Mouse (Mus musculus) lung, embryonic 14.5 days (tissue): ENCODE data around the gene Mtrr. TPM values are rescaled to one million over a fixed set of nuclear protein-coding genes. Genes with fewer than 3 reads are reported as not detected.
A peak's percentile ranks its signal among the peaks of the same experiment; 100 is the strongest.

Source experiments
- ATAC-seq: fragments of 200-750 bp; cut with Nextera tagmentation; 2 replicates; pipeline ENCODE4 v1.8.0; 2017; ENCODE audit warnings: mild to moderate bottlenecking, moderate TSS enrichment, moderate library complexity; ENCODE audit not compliant: insufficient read depth
- DNase-seq: peaks from one replicate; pipeline ENCODE4 v3.0.0-alpha.2; 2015
- H3K27ac ChIP-seq: fragments of 300-500 bp; sonication (generic); 2 replicates; pipeline ENCODE4 v1.5.1; 2014; ENCODE audit warnings: low read depth, mild to moderate bottlenecking, moderate library complexity
- H3K27me3 ChIP-seq: fragments of 300-500 bp; sonication (generic); 2 replicates; pipeline ENCODE4 v1.6.1; 2014; ENCODE audit warnings: low read length, control low read depth; ENCODE audit not compliant: insufficient read depth
- H3K36me3 ChIP-seq: fragments of 300-500 bp; sonication (generic); 2 replicates; pipeline ENCODE4 v1.6.1; 2014; ENCODE audit warnings: control low read depth; ENCODE audit not compliant: insufficient read depth
- H3K4me1 ChIP-seq: fragments of 300-500 bp; sonication (generic); 2 replicates; pipeline ENCODE4 v1.6.1; 2014; ENCODE audit warnings: antibody characterized with exemption, control low read depth; ENCODE audit not compliant: insufficient read depth
- H3K4me2 ChIP-seq: fragments of 300-500 bp; sonication (generic); 2 replicates; pipeline ENCODE4 v1.6.1; 2014; ENCODE audit warnings: mild to moderate bottlenecking
- H3K4me3 ChIP-seq: fragments of 300-500 bp; sonication (generic); 2 replicates; pipeline ENCODE4 v1.5.1; 2014; ENCODE audit warnings: low read depth, low read length
- H3K9ac ChIP-seq: fragments of 300-500 bp; sonication (generic); 2 replicates; pipeline ENCODE4 v1.6.1; 2014
- H3K9me3 ChIP-seq: fragments of 300-500 bp; sonication (generic); 2 replicates; pipeline ENCODE4 v1.6.1; 2016; ENCODE audit warnings: low read depth, low read length, control low read depth
- CTCF ChIP-seq: IDR thresholded peaks from 2 replicates; pipeline ENCODE4 v1.5.1; 2016; ENCODE audit warnings: antibody characterized with exemption, low read depth
- WGBS: fragments of 180-500 bp; shearing (Covaris S2); extraction: QIAGEN DNeasy Blood & Tissue Kit; methylation state at CpG from one replicate; pipeline ENCODE4 v1.1.7; 2014; 5-methylcytosine and 5-hydroxymethylcytosine counted together
- polyA plus RNA-seq: library from polyadenylated mRNA; unstranded; fragments of >200 nt; fragmentation: Nextera tagmentation; extraction: Ambion mirVana; gene quantifications from 2 replicates; pipeline ENCODE4 v1.2.1, GENCODE M21; 2014

Mtrr gene
- polyA plus RNA-seq, 1 experiment from 2014 or later = 21.6 TPM

DNA sequence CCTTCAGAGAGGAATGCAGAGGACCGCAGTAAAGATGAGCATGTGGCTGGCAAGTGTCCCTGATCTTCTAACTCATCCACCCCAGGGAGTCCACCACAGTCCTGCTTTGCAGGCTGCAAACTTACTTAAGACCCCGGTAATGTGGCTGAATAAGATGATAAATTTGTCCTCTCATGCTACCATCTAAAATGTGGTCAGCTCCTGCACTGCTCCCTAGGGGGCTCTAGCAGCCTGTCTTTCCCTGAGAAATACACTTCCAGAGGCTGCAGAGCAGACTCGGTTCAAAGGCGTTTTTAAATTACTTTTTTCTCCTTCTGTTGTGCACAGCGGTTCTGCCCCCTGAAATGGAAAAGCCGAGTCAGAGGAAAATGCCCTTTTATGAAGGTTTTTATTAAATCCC lies 19.2 kb upstream of the Mtrr start:
- peak; percentile 72 for TF ChIP-seq CTCF
- Histone ChIP-seq H3K27me3 (no peaks in the 10 kb centered on the region), H3K36me3 (no peaks in the 10 kb centered on the region), H3K27ac (no peak overlapping the region), H3K4me2 (no peak overlapping the region), H3K4me1 (no peaks in the 10 kb centered on the region), H3K4me3 (no peak overlapping the region), H3K9ac (no peak overlapping the region), H3K9me3 (no peaks in the 10 kb centered on the region)
- ATAC-seq = peak; percentile 56; the same call in 1 of the 2 replicates
- 9% methylated on average over 6 of the region's 6 CpGs for WGBS
- DNase-seq = peak; percentile 80

DNA sequence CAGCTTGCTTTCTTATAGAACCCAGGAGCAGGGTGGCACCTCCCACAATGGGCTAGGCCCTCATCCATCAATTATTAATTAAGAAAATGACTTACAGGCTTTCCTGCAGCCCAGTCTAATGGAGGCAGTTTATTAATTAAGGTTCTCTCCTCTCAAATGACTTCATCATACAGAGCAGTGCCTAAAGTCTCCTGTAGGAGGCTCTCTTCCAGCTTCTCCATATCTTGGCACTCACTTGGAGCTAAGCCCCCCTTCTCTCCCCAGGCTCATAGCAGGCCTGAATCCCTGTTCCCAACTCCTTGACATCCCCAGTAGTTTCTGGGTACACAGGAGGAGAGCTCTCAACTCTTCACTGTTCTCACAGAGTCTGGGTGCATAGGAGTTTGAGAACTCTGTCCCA lies 17.0 kb upstream of the Mtrr start:
- TF ChIP-seq CTCF = no peak
- H3K4me2 ChIP-seq = no peak overlapping the region
- no peak overlapping the region for H3K4me3 ChIP-seq
- no peak overlapping the region for H3K27ac ChIP-seq
- H3K36me3 ChIP-seq = no peaks in the 10 kb centered on the region
- no peaks in the 10 kb centered on the region for H3K9me3 ChIP-seq
- H3K9ac ChIP-seq = no peak overlapping the region
- ATAC-seq (no peak), DNase-seq (no peak)
- no peaks in the 10 kb centered on the region for H3K4me1 ChIP-seq
- no peaks in the 10 kb centered on the region for H3K27me3 ChIP-seq

DNA sequence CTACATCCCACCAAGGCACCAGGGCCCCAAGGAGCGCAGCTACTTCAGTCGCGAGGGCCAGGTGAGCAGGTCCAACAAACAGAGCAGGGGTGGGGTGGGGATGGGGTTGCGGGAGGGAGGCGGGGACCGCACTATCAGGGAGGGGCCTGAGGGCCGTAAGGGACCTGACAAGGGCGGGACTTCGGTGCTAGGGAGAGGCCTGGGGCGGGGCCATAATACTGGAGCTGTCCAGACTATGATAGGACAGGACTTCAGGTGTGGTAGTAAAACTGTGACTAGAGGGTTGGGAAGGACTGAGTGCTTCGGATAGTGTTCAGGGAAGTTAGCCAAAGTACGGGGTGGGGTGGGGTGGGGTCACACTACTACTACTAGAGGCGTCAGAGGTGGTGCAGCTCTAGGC lies 15.7 kb upstream of the Mtrr start:
- Histone ChIP-seq H3K27me3 (no peaks in the 10 kb centered on the region), H3K4me2 (peak overlapping the region; percentile 31), H3K9ac (no peak overlapping the region), H3K27ac (no peak overlapping the region), H3K4me1 (no peaks in the 10 kb centered on the region), H3K9me3 (no peaks in the 10 kb centered on the region), H3K4me3 (no peak overlapping the region; the same call in 1 of the 2 replicates), H3K36me3 (peaks cover 7% of the 10 kb centered on the region)
- WGBS = 8% methylated on average over 13 of the region's 13 CpGs
- no peak for TF ChIP-seq CTCF
- no peak for DNase-seq
- ATAC-seq = peak; percentile 38

DNA sequence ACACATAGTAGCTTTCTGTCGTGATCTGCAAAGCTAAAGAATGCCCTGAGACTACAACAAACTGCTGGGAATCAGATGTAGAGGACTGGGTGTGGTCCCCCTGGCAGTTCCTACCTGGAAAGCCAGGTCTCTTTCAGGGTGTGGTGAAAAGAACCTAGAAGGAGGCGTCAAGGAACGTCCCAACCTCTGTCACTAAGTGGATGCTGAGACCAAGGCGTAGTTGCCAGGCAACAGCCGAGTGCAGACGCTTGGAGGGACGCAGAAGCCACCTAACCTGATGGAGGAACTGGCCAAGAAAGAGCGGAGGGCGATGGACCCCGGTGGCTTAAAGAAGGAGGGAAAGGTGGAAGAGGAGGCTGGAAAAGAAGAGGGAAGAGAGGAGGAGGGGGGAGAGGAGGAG lies 15.2 kb upstream of the Mtrr start, which contains the start of gene 1700001L19Rik:
1700001L19Rik (plus strand) TSS at position 223 of the 400 bp plus-strand sequence.
- no peak within 1 kb of the TSS for H3K27ac ChIP-seq
- ATAC-seq (no peak), DNase-seq (no peak)
- H3K36me3 ChIP-seq = peaks cover 12% of the 10 kb centered on the region
- TF ChIP-seq CTCF = no peak
- no peaks in the 10 kb centered on the region for H3K9me3 ChIP-seq
- peak within 1 kb of the TSS; percentile 31 for H3K4me2 ChIP-seq
- H3K4me3 ChIP-seq = no peak within 1 kb of the TSS; the same call in 1 of the 2 replicates
- no peaks in the 10 kb centered on the region for H3K27me3 ChIP-seq
- no peak within 1 kb of the TSS for H3K9ac ChIP-seq
- H3K4me1 ChIP-seq = no peaks in the 10 kb centered on the region
- WGBS = 12% methylated on average over 10 of the region's 10 CpGs

DNA sequence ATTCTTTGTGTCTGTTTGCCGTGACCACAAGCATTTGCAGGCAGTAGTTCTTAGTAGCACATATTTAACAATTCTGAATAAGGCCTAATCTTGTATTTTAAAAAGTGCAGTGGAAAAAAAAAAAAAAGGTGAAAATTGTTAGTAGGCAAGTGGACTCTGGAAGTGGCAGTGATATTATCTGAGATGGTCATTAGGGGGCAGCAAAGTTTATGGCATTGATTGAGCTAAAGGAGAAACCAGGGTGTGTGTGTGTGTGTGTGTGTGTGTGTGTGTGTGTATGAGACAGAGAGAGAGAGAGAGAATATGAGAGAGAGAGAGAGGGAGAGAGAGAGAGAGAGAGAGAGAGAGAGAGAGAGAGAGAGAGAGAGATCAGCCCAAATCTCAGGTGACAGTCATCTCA lies 11.8 kb upstream of the Mtrr start:
- Histone ChIP-seq H3K4me1 (no peaks in the 10 kb centered on the region), H3K9me3 (no peaks in the 10 kb centered on the region), H3K27ac (no peak overlapping the region), H3K9ac (no peak overlapping the region), H3K36me3 (peaks cover 46% of the 10 kb centered on the region), H3K4me3 (no peak overlapping the region), H3K4me2 (no peak overlapping the region), H3K27me3 (no peaks in the 10 kb centered on the region)
- TF ChIP-seq CTCF = peak; percentile 47
- no peak for ATAC-seq
- 63% methylated on average over 1 of the region's 1 CpGs for WGBS
- DNase-seq = peak; percentile 50

DNA sequence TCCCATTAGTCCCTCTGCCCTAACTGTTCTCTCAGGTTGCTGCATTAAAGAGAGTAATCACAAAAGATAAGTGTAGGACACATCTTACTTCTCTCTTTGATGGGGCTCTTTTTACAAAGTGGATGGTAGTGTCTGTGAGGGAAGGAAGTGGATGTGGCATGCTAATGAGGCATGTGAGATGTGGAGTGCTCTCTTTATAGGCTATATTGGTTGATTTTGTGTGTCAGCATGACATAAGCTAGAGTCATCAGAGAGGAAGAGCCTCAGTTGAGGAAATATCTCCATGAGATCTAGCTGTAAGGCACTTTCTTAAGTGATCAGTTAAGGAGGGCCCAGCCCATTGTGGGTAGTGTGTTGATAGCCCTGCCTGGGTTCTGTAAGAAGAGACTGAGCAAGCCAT lies 6.4 kb upstream of the Mtrr start:
- H3K4me2 ChIP-seq = no peak overlapping the region

DNA sequence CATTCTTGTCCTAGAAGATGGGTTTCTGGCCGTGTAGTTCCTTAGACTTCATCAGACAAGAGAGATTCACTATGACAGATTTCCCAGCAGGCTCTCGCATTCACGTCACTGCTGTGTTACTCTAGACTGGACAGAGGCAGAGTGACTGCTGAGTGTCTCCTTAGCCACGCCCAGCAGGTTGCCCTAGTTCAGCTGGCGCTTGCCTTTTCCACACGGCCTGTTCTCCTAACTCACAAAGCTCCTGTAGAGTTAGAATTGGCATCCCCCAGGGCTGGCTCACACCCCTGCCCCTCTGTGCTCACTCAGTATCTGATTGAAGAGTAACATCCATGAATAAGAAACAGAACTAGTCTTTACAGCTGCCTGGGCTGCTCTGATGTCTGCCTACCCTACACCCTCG lies 3.5 kb upstream of the Mtrr start:
- Histone ChIP-seq H3K36me3 (peaks cover 69% of the 10 kb centered on the region), H3K9ac (no peak overlapping the region), H3K4me3 (no peak overlapping the region), H3K4me2 (no peak overlapping the region), H3K4me1 (no peaks in the 10 kb centered on the region; the same call in 1 of the 2 replicates), H3K27ac (no peak overlapping the region), H3K9me3 (no peaks in the 10 kb centered on the region), H3K27me3 (no peaks in the 10 kb centered on the region)
- no peak for TF ChIP-seq CTCF
- no peak for DNase-seq
- no peak for ATAC-seq
- WGBS = 84% methylated on average over 7 of the region's 7 CpGs

More for the DNA sequence above, 6.4 kb upstream of the Mtrr start:
- Histone ChIP-seq H3K27ac (no peak overlapping the region), H3K9me3 (no peaks in the 10 kb centered on the region), H3K27me3 (no peaks in the 10 kb centered on the region), H3K4me3 (no peak overlapping the region), H3K9ac (no peak overlapping the region), H3K36me3 (peaks cover 98% of the 10 kb centered on the region), H3K4me1 (no peaks in the 10 kb centered on the region)
- DNase-seq = no peak
- no peak for ATAC-seq
- TF ChIP-seq CTCF = no peak

DNA sequence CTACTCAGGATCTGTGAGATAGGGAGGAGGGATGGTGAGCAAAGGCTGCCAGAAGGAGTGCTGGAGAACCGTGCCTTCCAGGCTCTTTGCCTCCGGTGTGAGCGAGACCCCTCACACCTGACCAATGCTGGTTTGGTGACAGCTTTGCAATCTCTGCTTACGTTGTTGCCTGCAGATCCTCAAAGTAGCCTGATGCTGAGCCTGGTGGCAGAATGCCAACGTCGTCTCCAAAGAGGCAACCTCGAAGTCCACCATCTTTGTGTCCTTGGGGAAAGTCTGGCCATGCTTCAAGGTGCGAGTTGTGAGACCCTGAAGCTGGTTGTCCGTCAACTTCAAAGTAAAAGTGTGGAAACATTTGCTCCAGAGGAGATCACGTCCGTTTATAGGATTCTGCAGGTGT lies 2.0 kb upstream of the Mtrr start:
- no peak for TF ChIP-seq CTCF
- 86% methylated on average over 11 of the region's 11 CpGs for WGBS
- Histone ChIP-seq H3K4me2 (no peak overlapping the region), H3K4me3 (no peak overlapping the region), H3K27me3 (no peaks in the 10 kb centered on the region), H3K9me3 (no peaks in the 10 kb centered on the region), H3K9ac (no peak overlapping the region), H3K4me1 (no peaks in the 10 kb centered on the region; the same call in 1 of the 2 replicates), H3K27ac (no peak overlapping the region), H3K36me3 (peaks cover 54% of the 10 kb centered on the region)
- DNase-seq (no peak), ATAC-seq (no peak)
